Mouse (Mus musculus): ENCODE results near the gene Clca3a1. TPM values are rescaled to one million over a fixed set of nuclear protein-coding genes. Genes with fewer than 3 reads are reported as not detected.
A peak's percentile ranks its signal among the peaks of the same experiment; 100 is the strongest.
"Not testable (repeated sequence)": the region's sequence is repeated elsewhere in the genome, so short reads cannot be mapped to it uniquely, and the experiment has no call there.

The Clca3a1 gene
- total and polyA plus RNA-seq, 2 experiments from 2014 or later = 1.2 to 1.4 TPM

DNA sequence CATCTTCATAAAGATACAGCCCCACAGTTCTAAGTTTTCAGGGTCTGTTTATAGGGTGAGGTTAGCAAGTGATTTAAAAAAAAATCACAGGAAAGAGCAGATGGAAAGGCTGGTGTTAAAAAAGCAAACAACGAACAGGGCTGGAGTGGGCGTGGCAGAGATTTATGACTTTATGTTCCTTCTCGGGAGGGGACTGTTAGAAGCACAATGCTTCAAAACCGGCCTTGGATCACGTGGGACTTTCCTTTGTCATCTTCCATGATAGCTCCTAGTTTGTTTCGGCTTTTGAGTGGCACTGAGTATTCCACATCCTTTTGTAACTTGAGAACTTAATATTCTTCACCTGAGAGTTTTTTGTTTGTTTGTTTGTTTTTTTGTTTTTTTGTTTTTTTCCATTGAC, 677 bp upstream of the Clca3a1 start:
- Histone ChIP-seq H3K4me2 (ENCODE audit: low read depth) (no peak overlapping the region), H3K4me1 (ENCODE audit: insufficient read depth) (no peaks in the 10 kb centered on the region), H3K27me3 (ENCODE audit: insufficient read depth, low read length) (no peaks in the 10 kb centered on the region), H3K4me3 (ENCODE audit: low read depth, low read length) (no peak overlapping the region), H3K9me3 (ENCODE audit: low read length) (no peaks in the 10 kb centered on the region), H3K36me3 (ENCODE audit: insufficient read depth) (no peaks in the 10 kb centered on the region), H3K27ac (ENCODE audit: low read depth, low read length) (no peak overlapping the region), H3K9ac (no peak overlapping the region)
- 75% methylated on average over 6 of the region's 6 CpGs for WGBS
- TF ChIP-seq CTCF (IDR thresholded peaks at IDR 0.05; ENCODE audit: low read depth) = no peak
- DNase-seq (no peak), ATAC-seq (no peak)

DNA sequence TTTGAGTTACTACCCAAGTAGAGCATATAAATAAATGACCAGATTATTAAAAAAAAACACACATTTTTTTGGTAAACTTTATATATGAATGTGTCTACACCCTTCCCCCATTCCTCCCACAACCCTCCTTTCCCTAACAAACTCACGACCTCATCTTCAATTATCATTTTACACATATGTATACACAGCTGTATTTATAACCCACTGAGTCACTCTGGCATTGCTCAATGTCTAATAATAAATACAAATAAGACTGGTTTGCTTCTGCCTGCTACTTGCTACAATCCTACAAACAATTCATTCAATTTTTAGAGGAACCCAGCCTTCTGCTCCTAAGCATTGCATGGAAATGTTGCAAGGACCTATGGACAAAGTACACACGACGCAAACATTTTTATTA, 1.1 kb downstream of the Clca3a1 start:
- no peak overlapping the region for H3K27ac ChIP-seq (ENCODE audit: low read depth, low read length)
- ATAC-seq (no peak), DNase-seq (no peak)
- no peaks in the 10 kb centered on the region for H3K27me3 ChIP-seq (ENCODE audit: insufficient read depth, low read length)
- H3K4me2 ChIP-seq (ENCODE audit: low read depth) = no peak overlapping the region
- H3K4me3 ChIP-seq (ENCODE audit: low read depth, low read length) = no peak overlapping the region
- H3K9me3 ChIP-seq (ENCODE audit: low read length) = no peaks in the 10 kb centered on the region
- no peaks in the 10 kb centered on the region for H3K36me3 ChIP-seq (ENCODE audit: insufficient read depth)
- no peaks in the 10 kb centered on the region for H3K4me1 ChIP-seq (ENCODE audit: insufficient read depth)
- WGBS = 87% methylated on average over 3 of the region's 3 CpGs
- no peak for TF ChIP-seq CTCF (IDR thresholded peaks at IDR 0.05; ENCODE audit: low read depth)
- H3K9ac ChIP-seq = no peak overlapping the region

DNA sequence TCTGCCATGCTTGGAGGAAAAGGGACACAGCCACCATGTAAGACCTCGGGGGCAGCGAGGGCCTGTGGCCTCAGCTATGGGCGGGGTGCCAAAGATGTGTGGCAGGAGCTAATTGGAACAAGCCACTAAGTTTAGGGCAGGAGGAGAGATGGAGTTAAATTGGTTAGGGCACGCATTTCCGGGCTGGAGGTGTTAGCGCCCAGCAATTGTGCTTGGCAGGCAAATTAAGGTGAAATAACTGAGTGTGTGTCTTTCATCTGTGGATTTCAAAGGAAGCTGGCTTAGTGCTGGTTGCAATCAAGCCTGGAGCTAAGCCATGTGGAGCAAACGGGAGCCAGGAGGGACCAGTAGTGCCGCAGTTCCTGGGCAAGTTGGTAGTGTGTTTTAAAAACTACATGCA, 4.7 kb downstream of the Clca3a1 start:
- H3K4me3 ChIP-seq (ENCODE audit: low read depth, low read length); H3K9ac ChIP-seq; H3K4me1 ChIP-seq (ENCODE audit: insufficient read depth); H3K9me3 ChIP-seq (ENCODE audit: low read length); H3K27ac ChIP-seq (ENCODE audit: low read depth, low read length); H3K4me2 ChIP-seq (ENCODE audit: low read depth); H3K36me3 ChIP-seq (ENCODE audit: insufficient read depth); DNase-seq; H3K27me3 ChIP-seq (ENCODE audit: insufficient read depth, low read length): not testable (repeated sequence)
- 33% methylated on average over 8 of the region's 8 CpGs for WGBS
- peak; percentile 54 for ATAC-seq

DNA sequence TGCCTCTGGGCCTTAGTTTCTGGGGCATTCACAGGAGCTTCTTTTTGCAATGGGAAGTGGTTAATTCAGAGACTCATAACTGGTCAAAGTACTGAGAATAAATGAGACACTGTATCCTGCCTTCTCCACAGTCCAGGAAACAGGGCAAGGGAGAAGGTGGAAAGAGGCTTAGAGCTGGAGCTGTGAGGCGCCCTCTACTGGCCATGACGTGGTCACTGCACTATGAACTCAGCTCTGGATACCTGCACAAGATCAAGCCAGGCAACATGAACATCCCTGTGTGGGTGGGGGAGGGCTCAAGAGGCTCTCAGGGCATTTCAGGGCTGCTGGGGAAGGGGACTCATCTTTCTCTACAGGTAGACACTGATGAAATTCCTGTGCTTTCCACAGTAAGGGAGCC, 7.7 kb downstream of the Clca3a1 start:
- TF ChIP-seq CTCF (IDR thresholded peaks at IDR 0.05; ENCODE audit: low read depth) = peak; percentile 50
- Histone ChIP-seq H3K9ac (no peak overlapping the region), H3K4me2 (ENCODE audit: low read depth) (no peak overlapping the region), H3K27ac (ENCODE audit: low read depth, low read length) (no peak overlapping the region), H3K4me1 (ENCODE audit: insufficient read depth) (no peaks in the 10 kb centered on the region), H3K4me3 (ENCODE audit: low read depth, low read length) (no peak overlapping the region), H3K27me3 (ENCODE audit: insufficient read depth, low read length) (no peaks in the 10 kb centered on the region), H3K36me3 (ENCODE audit: insufficient read depth) (no peaks in the 10 kb centered on the region), H3K9me3 (ENCODE audit: low read length) (no peaks in the 10 kb centered on the region)
- WGBS = 0% methylated on average over 2 of the region's 2 CpGs
- ATAC-seq = no peak
- no peak for DNase-seq

DNA sequence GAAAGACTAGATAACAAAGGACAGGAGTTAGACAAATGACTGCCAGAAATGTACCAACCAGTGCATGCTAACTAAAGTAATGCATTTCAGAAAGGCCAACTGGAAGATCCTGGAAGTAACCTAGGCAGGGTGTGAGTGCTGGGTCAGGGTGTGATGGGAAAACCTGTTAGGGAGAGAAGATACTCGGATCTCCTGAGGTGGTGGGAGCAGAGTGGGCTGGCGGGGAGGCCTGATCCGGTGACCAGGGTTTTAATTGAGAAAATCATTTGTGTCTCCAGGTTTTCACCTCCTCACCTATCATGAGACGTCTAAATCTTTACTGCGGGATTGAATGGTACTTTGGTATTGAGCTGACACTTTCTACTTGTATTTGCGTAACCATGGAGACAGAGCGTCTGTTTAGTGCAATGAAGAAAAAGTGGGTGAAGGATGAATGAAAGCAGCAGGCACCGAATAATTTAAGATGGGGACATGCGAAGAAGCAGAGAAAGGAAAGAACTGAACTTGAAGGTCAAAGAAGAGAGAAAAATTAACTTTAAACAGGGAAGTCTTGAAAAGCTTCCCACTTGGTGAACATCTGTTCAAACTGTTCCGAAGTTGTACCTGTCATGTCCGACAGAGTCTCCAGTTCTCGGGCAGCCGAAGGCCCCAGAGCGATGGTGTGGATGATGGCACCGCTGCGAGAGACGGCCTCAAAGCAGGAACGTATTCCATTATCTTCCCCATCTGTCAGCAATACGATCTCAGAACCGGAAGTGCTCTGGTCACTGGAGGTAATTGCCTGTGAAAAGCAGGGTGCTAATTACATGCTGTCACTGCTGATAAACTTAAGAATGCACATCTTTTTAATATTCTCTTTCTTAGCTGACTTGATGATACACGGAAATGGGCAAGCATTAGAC, 11.5 kb downstream of the Clca3a1 start:
- not testable (repeated sequence) for DNase-seq; H3K27ac ChIP-seq (ENCODE audit: low read depth, low read length); H3K4me3 ChIP-seq (ENCODE audit: low read depth, low read length); H3K36me3 ChIP-seq (ENCODE audit: insufficient read depth); H3K4me1 ChIP-seq (ENCODE audit: insufficient read depth); H3K27me3 ChIP-seq (ENCODE audit: insufficient read depth, low read length); H3K9ac ChIP-seq; H3K9me3 ChIP-seq (ENCODE audit: low read length)
- peak overlapping the region; percentile 27 for H3K4me2 ChIP-seq (ENCODE audit: low read depth)
- ATAC-seq = peak; percentile 87
- WGBS = 22% methylated on average over 18 of the region's 21 CpGs

DNA sequence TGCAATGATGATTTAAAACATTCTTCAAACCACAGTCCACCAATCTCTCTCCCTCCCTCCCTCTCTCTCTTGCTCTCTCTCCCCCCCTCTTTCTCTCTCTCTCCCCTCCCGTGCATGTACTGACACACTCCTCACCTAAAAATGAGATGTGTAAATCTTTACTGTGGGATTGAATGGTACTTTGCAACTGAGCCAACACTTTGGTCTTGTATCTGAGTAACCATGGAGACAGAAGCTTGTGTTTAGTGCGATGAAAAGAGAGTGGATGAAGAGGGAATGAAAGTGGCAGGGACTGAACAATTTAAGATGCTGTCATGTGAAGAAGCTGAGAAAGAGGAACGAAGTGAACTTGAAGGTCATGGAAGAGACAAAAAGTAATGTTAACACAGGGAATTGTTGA, 13.1 kb downstream of the Clca3a1 start:
- ATAC-seq = peak; percentile 81
- not testable (repeated sequence) for H3K27me3 ChIP-seq (ENCODE audit: insufficient read depth, low read length); H3K4me3 ChIP-seq (ENCODE audit: low read depth, low read length); H3K27ac ChIP-seq (ENCODE audit: low read depth, low read length); H3K36me3 ChIP-seq (ENCODE audit: insufficient read depth); DNase-seq; H3K9me3 ChIP-seq (ENCODE audit: low read length); H3K9ac ChIP-seq; H3K4me2 ChIP-seq (ENCODE audit: low read depth); H3K4me1 ChIP-seq (ENCODE audit: insufficient read depth)
- 2% methylated on average over 3 of the region's 3 CpGs for WGBS

DNA sequence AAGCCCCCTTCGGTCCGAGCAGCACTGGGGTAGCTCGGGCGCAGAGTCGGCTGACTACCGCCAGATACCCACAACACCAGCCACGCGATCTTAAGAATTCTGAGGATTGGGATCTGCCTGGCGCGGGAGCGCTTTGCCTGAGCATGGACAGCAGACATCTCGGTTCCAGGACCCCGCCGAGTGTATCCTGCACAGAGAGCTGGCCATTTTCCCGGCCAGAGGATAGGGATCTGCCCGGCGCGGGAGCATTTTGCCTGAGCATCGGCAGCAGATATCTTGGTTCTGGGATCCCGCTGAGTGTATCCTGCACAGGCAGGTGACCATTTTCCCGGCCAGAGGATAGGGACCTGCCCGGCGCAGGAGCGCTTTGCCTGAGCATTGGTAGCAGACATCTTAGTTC, 22.4 kb downstream of the Clca3a1 start:
- not testable (repeated sequence) for H3K9me3 ChIP-seq (ENCODE audit: low read length); H3K9ac ChIP-seq; ATAC-seq; H3K4me2 ChIP-seq (ENCODE audit: low read depth); H3K27ac ChIP-seq (ENCODE audit: low read depth, low read length); H3K27me3 ChIP-seq (ENCODE audit: insufficient read depth, low read length); H3K4me1 ChIP-seq (ENCODE audit: insufficient read depth); H3K4me3 ChIP-seq (ENCODE audit: low read depth, low read length); DNase-seq; H3K36me3 ChIP-seq (ENCODE audit: insufficient read depth)
- WGBS = 84% methylated on average over 24 of the region's 24 CpGs
